Mouse (Mus musculus): ENCODE data around the gene Lgr4.

The Lgr4 gene

GRCm38 (mm10) chr2:109922306-109922705 is 4.9 kb downstream of the Lgr4 start:
- DNase-seq = no peak

DNA sequence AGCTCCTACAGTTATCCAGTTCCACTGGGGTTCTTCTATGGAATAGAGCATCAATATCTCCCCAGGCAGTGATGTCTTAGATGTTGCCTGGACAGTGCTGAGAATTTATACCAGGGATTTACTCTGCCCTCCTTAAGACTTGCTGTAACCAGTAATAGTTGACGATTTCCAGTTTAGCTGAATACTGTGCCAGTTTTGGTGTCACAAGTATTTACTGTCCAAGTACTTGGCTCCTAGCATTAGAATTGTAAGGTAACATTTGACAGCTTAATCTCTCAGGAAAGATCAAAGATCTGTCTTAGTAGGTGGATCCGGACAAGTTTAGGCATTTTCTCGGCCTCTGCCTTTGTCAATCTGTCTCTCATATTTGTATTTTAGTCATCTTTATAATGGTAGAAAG is 5.6 kb downstream of the Lgr4 start:
- DNase-seq = no peak

- DNase-seq = no peak
Observed at GRCm38 (mm10) chr2:109923945-109924344, 6.5 kb downstream of the Lgr4 start.

DNA sequence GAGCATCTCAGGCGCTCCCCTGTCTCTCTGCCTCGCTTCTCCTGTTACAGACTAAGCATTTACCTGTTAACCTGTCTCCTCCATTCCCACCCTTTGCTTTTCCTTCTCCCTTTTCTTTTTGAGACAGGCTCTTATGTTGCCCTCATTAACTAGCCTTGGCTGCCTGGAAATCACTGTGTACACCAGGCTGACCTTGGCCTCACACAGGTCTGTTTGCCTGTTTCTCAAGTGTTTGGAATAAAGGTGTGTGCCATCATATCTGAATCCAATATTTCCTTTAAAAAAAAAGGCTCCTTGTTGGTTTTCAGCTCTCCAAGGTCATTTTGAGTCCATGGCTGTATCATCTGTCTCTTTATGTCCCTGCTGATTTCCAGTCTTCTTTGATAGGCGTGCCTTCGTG is 9.5 kb downstream of the Lgr4 start:
- no peak for DNase-seq

- no peak for DNase-seq
Observed at GRCm38 (mm10) chr2:109927446-109927845, 10.0 kb downstream of the Lgr4 start.

DNA sequence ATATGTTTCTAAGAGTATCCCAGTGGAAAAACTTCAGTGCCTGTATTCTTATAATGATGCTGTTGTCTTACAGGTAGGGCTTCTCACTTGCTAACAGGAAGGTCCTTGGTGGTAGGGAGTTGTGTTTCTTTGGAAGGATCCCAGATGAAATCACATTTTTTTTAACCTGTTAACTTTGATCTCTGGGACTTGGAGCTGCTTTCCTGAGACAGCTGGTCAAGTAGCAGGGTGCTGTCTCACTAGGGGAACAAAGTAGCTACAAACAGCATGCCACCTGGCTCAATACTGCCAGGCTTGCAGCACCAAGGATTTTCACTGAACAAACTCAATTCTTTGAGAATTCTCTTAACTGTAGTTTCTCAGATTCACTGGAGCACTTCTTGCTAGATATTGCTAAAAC is 10.4 kb downstream of the Lgr4 start:
- peak; percentile 66 to 77 for DNase-seq

- peak in 1 of 2 experiments; percentile 62 for DNase-seq
Observed at GRCm38 (mm10) chr2:109928791-109929190, 11.3 kb downstream of the Lgr4 start.

GRCm38 (mm10) chr2:109929256-109929655 is 11.8 kb downstream of the Lgr4 start:
- DNase-seq = no peak

- DNase-seq = no peak
Observed at GRCm38 (mm10) chr2:109930366-109930765, 12.9 kb downstream of the Lgr4 start.

DNA sequence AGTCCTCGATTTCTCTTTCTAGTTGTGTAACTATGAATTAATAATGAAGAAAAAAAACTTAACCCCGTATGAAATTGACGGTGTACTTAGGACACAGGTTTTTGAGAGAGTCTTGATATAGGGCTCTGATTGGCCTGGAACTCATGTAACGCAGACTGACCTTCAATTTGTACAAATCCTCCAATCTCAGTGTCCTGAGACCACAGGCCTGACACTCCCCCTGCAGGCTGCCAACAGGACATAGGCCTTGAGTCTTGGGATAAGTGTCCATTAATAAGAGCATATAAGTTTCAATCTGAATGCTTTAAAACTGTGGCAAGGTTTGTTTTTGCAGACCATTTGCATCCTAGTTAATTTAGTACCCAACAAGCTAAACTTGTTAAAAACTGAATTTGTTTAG is 13.3 kb downstream of the Lgr4 start:
- no peak for DNase-seq

DNA sequence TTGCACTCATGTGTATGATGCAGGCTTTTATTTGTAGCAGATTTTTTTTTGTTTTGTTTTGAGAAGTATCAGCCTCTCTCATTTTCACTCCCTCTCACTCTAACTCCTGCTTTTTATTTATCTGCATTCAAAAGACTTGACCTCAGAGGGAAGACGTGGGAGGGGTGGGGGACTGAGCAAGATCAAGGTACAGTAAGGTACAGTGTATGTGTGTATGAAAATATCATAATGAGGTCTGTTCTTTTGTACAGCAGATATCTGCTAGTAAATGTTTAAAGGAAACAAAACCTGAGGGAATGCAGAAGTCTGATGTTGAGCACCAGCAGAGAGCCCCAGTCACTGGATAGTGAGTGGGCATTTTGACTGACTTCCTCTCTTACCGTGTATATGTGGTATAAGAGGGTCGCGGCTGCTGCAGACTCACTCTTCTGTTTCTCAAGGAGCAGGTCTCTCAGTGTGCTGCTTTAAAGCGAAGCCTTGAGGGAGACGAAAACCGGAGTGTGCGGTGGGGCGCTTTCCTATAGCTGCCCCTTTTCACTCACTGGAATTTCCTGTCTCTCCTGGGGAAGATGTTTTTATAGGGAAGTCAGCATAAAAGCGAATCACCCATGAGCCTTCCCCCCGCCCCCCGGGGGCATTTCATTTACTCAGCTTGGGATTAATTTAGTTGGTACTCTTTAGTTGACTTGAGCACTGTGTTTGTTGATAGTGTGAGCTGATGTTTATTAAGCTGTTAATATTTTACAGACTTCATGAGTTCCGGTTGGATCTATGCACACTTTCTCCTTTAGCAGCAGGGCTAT is 14.7 kb downstream of the Lgr4 start:
- DNase-seq = no peak

DNA sequence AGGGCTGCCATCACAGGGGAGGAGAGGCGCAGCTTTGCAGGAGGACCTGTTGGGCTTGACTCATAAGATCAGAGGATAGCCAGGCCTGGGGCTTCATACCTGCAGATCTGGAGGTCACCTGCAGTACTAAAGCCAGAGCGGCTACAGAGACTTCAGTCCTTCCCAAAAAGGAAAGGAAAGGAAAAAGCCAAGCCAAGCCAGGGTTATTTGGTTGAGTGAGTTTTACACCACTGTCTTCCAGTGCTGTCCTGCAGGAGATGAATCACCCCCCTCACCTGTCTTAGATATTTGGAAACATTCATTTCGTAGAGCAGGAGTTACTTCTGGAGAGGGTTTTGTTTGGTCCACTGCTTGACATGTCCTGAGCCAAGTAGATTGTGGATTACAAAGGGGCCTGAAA is 15.7 kb downstream of the Lgr4 start:
- no peak for DNase-seq

- no peak for DNase-seq
Observed at GRCm38 (mm10) chr2:109934086-109934485, 16.6 kb downstream of the Lgr4 start.

GRCm38 (mm10) chr2:109935194-109935593 is 17.7 kb downstream of the Lgr4 start:
- DNase-seq = no peak

DNA sequence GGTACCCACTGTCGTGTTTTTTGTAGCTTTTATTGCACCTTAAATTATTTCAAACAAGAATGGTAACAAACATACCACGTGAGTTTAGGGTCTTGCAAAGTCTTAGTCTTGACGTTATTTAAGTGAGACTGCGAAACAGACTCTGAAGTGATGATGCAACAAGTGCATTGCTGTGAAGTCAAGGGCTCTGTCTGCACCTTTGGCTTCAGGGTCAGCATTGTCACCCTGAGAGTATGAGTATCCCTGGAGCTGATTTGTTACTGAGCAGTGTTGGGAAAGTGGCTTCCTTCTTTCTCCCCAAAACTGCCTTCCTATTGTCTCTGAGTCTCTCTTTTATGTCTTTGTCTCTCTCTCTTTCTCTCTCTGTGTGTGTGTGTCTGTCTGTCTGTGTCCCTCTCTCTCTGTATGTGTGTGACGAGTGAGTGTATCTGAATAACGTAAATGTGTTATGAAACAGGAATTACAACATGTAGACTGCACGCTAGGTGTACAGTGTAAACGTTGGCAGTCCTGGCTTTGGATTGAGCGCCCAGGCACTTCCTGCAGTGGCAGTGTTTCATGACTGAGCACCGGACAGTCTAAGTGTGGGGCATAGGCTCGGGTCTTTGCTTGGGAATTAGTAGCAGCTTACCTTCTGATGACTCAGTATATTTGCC is 18.4 kb downstream of the Lgr4 start:
- no peak for DNase-seq

DNA sequence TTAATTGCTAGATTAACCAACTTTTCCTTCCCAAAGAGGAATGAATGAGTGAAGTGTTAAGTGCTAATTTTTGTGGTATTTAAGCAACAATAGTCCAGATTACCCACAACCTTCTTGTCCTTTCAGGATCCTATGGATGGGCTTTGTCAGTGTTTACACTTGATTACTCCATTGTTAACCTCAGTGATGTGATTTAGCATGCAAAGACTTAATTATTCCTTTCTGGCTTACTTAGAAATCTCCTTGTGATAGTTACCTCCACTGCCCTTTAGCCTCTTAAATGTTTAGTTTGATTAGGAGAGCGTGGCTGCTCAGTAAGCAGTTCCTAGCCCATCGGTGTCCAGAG is 18.9 kb downstream of the Lgr4 start:
- no peak for DNase-seq

GRCm38 (mm10) chr2:109941973-109942444 is 24.6 kb downstream of the Lgr4 start:
- no peak for DNase-seq

DNA sequence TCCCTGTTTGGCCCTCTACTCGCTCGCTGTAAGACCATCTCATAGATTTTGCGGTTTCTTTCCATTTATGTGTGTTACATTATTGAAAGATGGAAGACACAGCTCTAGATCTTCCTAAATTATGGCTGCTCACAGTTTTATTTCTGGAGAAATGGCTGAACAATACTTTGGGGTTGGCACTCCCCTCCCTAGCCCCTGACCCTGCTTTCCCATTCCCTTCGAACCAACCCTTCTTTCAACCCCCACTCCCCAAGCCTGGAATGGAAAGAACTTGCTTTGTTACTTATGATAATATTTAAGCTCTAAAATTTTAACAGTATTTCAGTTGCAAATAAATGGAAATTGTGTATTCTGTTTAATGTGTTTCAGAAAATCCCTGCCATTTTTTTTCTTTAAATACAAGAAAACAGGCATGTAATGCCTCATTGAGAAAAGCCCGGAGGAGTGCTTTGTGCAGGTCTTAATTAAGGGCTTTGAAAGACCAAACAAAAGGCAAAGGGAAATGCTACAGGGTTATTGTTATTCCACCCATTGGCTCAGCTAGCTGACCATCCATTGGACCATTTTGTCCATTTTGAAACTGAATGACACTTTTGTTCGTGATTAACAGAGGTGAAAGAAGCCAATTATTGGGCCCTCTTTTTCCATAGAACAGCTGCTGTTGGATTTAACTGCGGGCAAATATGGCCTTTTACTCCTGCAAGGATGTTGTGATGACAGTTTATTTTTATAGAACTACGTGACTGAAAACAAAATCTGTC is 25.5 kb downstream of the Lgr4 start:
- DNase-seq = no peak

- DNase-seq = no peak
Observed at GRCm38 (mm10) chr2:109944995-109945394, 27.5 kb downstream of the Lgr4 start.

DNA sequence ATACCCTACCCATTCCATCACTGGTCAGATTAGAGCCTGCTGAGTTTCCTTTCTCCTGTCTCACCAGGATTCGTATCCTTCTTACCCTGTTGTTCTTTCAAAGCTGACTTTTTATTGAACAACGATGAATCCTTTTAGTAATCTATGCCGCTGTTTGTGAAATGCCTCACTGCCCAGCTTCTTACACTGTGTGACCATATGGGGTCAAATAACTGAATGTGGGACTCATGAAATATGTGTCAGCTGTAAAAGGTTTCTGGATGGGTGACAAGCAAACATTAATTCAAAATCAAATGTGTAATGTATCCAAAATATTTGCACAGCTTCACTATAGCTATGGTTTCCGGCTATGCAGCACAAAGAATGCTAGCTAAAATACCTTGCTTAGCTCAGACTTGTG is 28.1 kb downstream of the Lgr4 start:
- DNase-seq = no peak

DNA sequence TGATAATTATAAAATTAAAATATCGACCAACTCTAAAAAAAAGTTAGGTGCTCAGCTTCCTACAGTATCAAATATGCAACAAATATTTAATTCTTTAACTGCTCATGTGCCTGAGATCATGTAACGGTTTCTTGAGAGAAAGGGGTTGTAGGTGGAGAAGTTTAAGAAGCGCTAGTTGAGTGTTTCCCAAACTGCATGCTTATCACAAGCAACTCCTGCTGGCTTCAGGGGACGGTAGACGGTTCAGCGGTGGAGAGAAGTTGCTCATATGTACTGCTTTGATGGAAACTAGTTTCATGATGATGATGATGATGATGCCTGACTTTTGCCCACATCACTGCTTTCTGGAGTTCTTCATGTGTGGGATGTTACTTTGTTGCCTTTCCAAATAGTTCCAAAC is 29.0 kb downstream of the Lgr4 start:
- no peak for DNase-seq

- no peak for DNase-seq
Observed at GRCm38 (mm10) chr2:109949519-109949918, 32.1 kb downstream of the Lgr4 start.

DNA sequence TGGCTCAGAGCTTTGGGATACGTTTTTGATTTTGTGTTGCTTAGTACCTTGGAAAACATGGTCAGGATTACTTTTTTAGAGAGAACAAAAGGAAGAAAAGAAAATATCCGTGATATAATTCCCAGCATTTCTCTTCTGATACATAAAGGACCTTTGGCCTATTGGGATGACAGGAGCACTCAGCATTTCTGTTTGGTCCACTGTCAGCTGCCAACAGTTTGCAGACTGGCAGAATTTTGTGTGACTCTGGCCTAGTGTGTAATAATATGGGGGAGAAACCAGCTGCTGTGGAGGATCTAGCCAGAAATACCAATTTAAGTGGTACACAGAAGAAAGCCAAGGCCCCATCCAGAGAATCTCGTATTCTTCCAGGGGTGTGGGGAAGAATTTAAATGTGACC is 32.9 kb downstream of the Lgr4 start:
- DNase-seq = no peak

- DNase-seq = no peak
Observed at GRCm38 (mm10) chr2:109951050-109951449, 33.6 kb downstream of the Lgr4 start.
